Mouse (Mus musculus) midbrain, embryonic 13.5 days (tissue): ENCODE data around the gene Ccnd3. TPM values are rescaled to one million over a fixed set of nuclear protein-coding genes. Genes with fewer than 3 reads are reported as not detected.

Experiments
- ATAC-seq: fragments of 200-750 bp; cut with Nextera tagmentation; 2 replicates; pipeline ENCODE4 v1.8.0; 2017; ENCODE audit warnings: mild to moderate bottlenecking, moderate TSS enrichment, moderate library complexity
- H3K27ac ChIP-seq: fragments of 300-500 bp; sonication (generic); 2 replicates; pipeline ENCODE4 v1.5.1; 2015; ENCODE audit warnings: inconsistent platforms, mild to moderate bottlenecking, moderate library complexity
- H3K27me3 ChIP-seq: fragments of 300-500 bp; sonication (generic); 2 replicates; pipeline ENCODE4 v1.6.1; 2015; ENCODE audit warnings: mild to moderate bottlenecking, inconsistent platforms
- H3K36me3 ChIP-seq: fragments of 300-500 bp; sonication (generic); 2 replicates; pipeline ENCODE4 v1.6.1; 2015; ENCODE audit warnings: mild to moderate bottlenecking, inconsistent platforms
- H3K4me1 ChIP-seq: fragments of 300-500 bp; sonication (generic); replicated peaks from 2 replicates; pipeline ENCODE4 v1.6.1; 2015; ENCODE audit warnings: inconsistent platforms
- H3K4me2 ChIP-seq: fragments of 300-500 bp; sonication (generic); replicated peaks from 2 replicates; pipeline ENCODE4 v1.6.1; 2015; ENCODE audit warnings: moderate library complexity, mild to moderate bottlenecking, inconsistent platforms
- H3K4me3 ChIP-seq: fragments of 300-500 bp; sonication (generic); replicated peaks from 2 replicates; pipeline ENCODE4 v1.5.1; 2015; ENCODE audit warnings: mild to moderate bottlenecking, inconsistent platforms
- H3K9ac ChIP-seq: fragments of 300-500 bp; sonication (generic); replicated peaks from 2 replicates; pipeline ENCODE4 v1.6.1; 2015; ENCODE audit warnings: mild to moderate bottlenecking, inconsistent platforms
- H3K9me3 ChIP-seq: fragments of 300-500 bp; sonication (generic); 2 replicates; pipeline ENCODE4 v1.6.1; 2016; ENCODE audit warnings: mild to moderate bottlenecking, inconsistent platforms
- WGBS: fragments of 180-500 bp; shearing (Covaris S2); methylation state at CpG from one replicate; pipeline ENCODE4 v1.1.7; 2015; 5-methylcytosine and 5-hydroxymethylcytosine counted together
- polyA plus RNA-seq: library from polyadenylated mRNA; unstranded; fragments of >200 nt; fragmentation: Nextera tagmentation; extraction: Ambion mirVana; gene quantifications from 2 replicates; pipeline ENCODE4 v1.2.1, GENCODE M21; 2015

Gene Ccnd3
- polyA plus RNA-seq, 1 experiment from 2014 or later = 71.4 TPM

- peaks cover 54% of the 10 kb centered on the region for H3K27me3 ChIP-seq
- no peak overlapping the region for H3K9ac ChIP-seq
- WGBS = 8% methylated on average over 34 of the region's 34 CpGs
- peaks cover 7% of the 10 kb centered on the region; the same call in 1 of the 2 replicates for H3K4me1 ChIP-seq
- H3K9me3 ChIP-seq = no peaks in the 10 kb centered on the region
- H3K27ac ChIP-seq = no peak overlapping the region
- no peak for ATAC-seq
- no peaks in the 10 kb centered on the region for H3K36me3 ChIP-seq
- H3K4me3 ChIP-seq = no peak overlapping the region; the same call in 1 of the 2 replicates
- peak overlapping the region; percentile 33 for H3K4me2 ChIP-seq
Observed at GRCm38 (mm10) chr17:47468466-47468865, 36.4 kb upstream of the Ccnd3 start.

GRCm38 (mm10) chr17:47469642-47470041 lies 35.2 kb upstream of the Ccnd3 start:
- peaks cover 48% of the 10 kb centered on the region for H3K27me3 ChIP-seq

GRCm38 (mm10) chr17:47470121-47470520 lies 34.7 kb upstream of the Ccnd3 start:
- no peaks in the 10 kb centered on the region for H3K9me3 ChIP-seq
- ATAC-seq = no peak

More at GRCm38 (mm10) chr17:47469642-47470041, 35.2 kb upstream of the Ccnd3 start:
- Histone ChIP-seq H3K4me3 (no peak overlapping the region), H3K36me3 (no peaks in the 10 kb centered on the region), H3K4me2 (no peak overlapping the region), H3K27ac (no peak overlapping the region), H3K9me3 (no peaks in the 10 kb centered on the region), H3K9ac (no peak overlapping the region), H3K4me1 (peaks cover 7% of the 10 kb centered on the region; the same call in 1 of the 2 replicates)
- WGBS = 88% methylated on average over 4 of the region's 4 CpGs
- ATAC-seq = no peak

GRCm38 (mm10) chr17:47470686-47471085 lies 34.2 kb upstream of the Ccnd3 start:
- ATAC-seq = no peak
- H3K27me3 ChIP-seq = peaks cover 42% of the 10 kb centered on the region

More at GRCm38 (mm10) chr17:47470121-47470520, 34.7 kb upstream of the Ccnd3 start:
- Histone ChIP-seq H3K4me2 (no peak overlapping the region), H3K36me3 (no peaks in the 10 kb centered on the region), H3K4me1 (peaks cover 7% of the 10 kb centered on the region; the same call in 1 of the 2 replicates), H3K27me3 (peaks cover 43% of the 10 kb centered on the region), H3K27ac (no peak overlapping the region), H3K4me3 (no peak overlapping the region), H3K9ac (no peak overlapping the region)
- 96% methylated on average over 4 of the region's 4 CpGs for WGBS

GRCm38 (mm10) chr17:47472435-47473350 lies 32.2 kb upstream of the Ccnd3 start:
- Histone ChIP-seq H3K4me3 (no peak overlapping the region), H3K4me1 (peaks cover 7% of the 10 kb centered on the region; the same call in 1 of the 2 replicates), H3K27ac (no peak overlapping the region), H3K9me3 (no peaks in the 10 kb centered on the region), H3K36me3 (no peaks in the 10 kb centered on the region), H3K27me3 (peaks cover 24% of the 10 kb centered on the region), H3K4me2 (no peak overlapping the region), H3K9ac (no peak overlapping the region)
- 62% methylated on average over 15 of the region's 15 CpGs for WGBS
- ATAC-seq = no peak

More at GRCm38 (mm10) chr17:47470686-47471085, 34.2 kb upstream of the Ccnd3 start:
- no peak overlapping the region for H3K4me3 ChIP-seq
- no peak overlapping the region for H3K27ac ChIP-seq
- H3K4me2 ChIP-seq = no peak overlapping the region
- no peak overlapping the region for H3K9ac ChIP-seq
- 71% methylated on average over 5 of the region's 5 CpGs for WGBS
- H3K9me3 ChIP-seq = no peaks in the 10 kb centered on the region
- H3K36me3 ChIP-seq = no peaks in the 10 kb centered on the region
- H3K4me1 ChIP-seq = peaks cover 7% of the 10 kb centered on the region; the same call in 1 of the 2 replicates

GRCm38 (mm10) chr17:47473434-47473974 lies 31.3 kb upstream of the Ccnd3 start:
- Histone ChIP-seq H3K4me2 (no peak overlapping the region), H3K36me3 (no peaks in the 10 kb centered on the region), H3K9ac (no peak overlapping the region), H3K4me3 (no peak overlapping the region), H3K27me3 (peaks cover 16% of the 10 kb centered on the region), H3K27ac (no peak overlapping the region), H3K9me3 (no peaks in the 10 kb centered on the region), H3K4me1 (0 out of 2 replicates have a peak, but pooled peaks cover 3% of the 10 kb centered on the region)
- WGBS = 19% methylated on average over 8 of the region's 8 CpGs
- no peak for ATAC-seq

GRCm38 (mm10) chr17:47474250-47474649 lies 30.6 kb upstream of the Ccnd3 start:
- Histone ChIP-seq H3K4me3 (no peak overlapping the region), H3K9me3 (no peaks in the 10 kb centered on the region), H3K27ac (no peak overlapping the region), H3K4me1 (0 out of 2 replicates have a peak, but pooled peaks cover 3% of the 10 kb centered on the region), H3K9ac (no peak overlapping the region), H3K36me3 (no peaks in the 10 kb centered on the region), H3K4me2 (no peak overlapping the region), H3K27me3 (peaks cover 8% of the 10 kb centered on the region)
- WGBS = 80% methylated on average over 4 of the region's 4 CpGs
- ATAC-seq = no peak

GRCm38 (mm10) chr17:47475181-47475580 lies 29.7 kb upstream of the Ccnd3 start:
- Histone ChIP-seq H3K9me3 (no peaks in the 10 kb centered on the region), H3K36me3 (no peaks in the 10 kb centered on the region), H3K4me3 (no peak overlapping the region), H3K9ac (no peak overlapping the region), H3K27me3 (peaks cover under 1% of the 10 kb centered on the region; the same call in 1 of the 2 replicates), H3K27ac (no peak overlapping the region), H3K4me2 (no peak overlapping the region), H3K4me1 (0 out of 2 replicates have a peak, but pooled peaks cover 3% of the 10 kb centered on the region)
- WGBS = 87% methylated on average over 4 of the region's 4 CpGs
- no peak for ATAC-seq

GRCm38 (mm10) chr17:47475714-47476113 lies 29.1 kb upstream of the Ccnd3 start:
- H3K4me1 ChIP-seq = 0 out of 2 replicates have a peak, but pooled peaks cover under 1% of the 10 kb centered on the region
- no peaks in the 10 kb centered on the region for H3K36me3 ChIP-seq
- H3K4me3 ChIP-seq = no peak overlapping the region
- ATAC-seq = no peak
- no peaks in the 10 kb centered on the region; the same call in 1 of the 2 replicates for H3K27me3 ChIP-seq
- H3K4me2 ChIP-seq = no peak overlapping the region
- 66% methylated on average over 3 of the region's 3 CpGs for WGBS
- no peak overlapping the region for H3K9ac ChIP-seq
- no peaks in the 10 kb centered on the region for H3K9me3 ChIP-seq
- no peak overlapping the region for H3K27ac ChIP-seq

- no peak overlapping the region for H3K9ac ChIP-seq
- H3K9me3 ChIP-seq = no peaks in the 10 kb centered on the region
- no peak overlapping the region for H3K4me2 ChIP-seq
- no peak for ATAC-seq
- no peaks in the 10 kb centered on the region for H3K36me3 ChIP-seq
- no peak overlapping the region for H3K4me3 ChIP-seq
- peaks cover 4% of the 10 kb centered on the region; the same call in 1 of the 2 replicates for H3K4me1 ChIP-seq
- no peaks in the 10 kb centered on the region for H3K27me3 ChIP-seq
- 81% methylated on average over 3 of the region's 3 CpGs for WGBS
- no peak overlapping the region for H3K27ac ChIP-seq
Observed at GRCm38 (mm10) chr17:47479887-47480286, 25.0 kb upstream of the Ccnd3 start.

GRCm38 (mm10) chr17:47482401-47482800 lies 22.4 kb upstream of the Ccnd3 start:
- no peak for ATAC-seq
- H3K27me3 ChIP-seq = no peaks in the 10 kb centered on the region
- no peak overlapping the region for H3K4me2 ChIP-seq
- H3K36me3 ChIP-seq = no peaks in the 10 kb centered on the region
- no peak overlapping the region for H3K9ac ChIP-seq
- WGBS = 39% methylated on average over 2 of the region's 2 CpGs
- no peak overlapping the region for H3K27ac ChIP-seq
- no peaks in the 10 kb centered on the region for H3K9me3 ChIP-seq
- peaks cover 14% of the 10 kb centered on the region for H3K4me1 ChIP-seq
- H3K4me3 ChIP-seq = no peak overlapping the region
